Mouse (Mus musculus) layer of hippocampus, postnatal 14 days (tissue): ENCODE measurements around the gene Jmjd1c. TPM values are rescaled to one million over a fixed set of nuclear protein-coding genes. Genes with fewer than 3 reads are reported as not detected.

Source experiments
- DNase-seq, 2 experiments: peaks; one replicate each; pipeline ENCODE4 v3.0.0; 2021 to 2022; ENCODE audit warnings: low spot score in 2 of 2, mixed read lengths in 1 of 2
- total RNA-seq, 2 experiments: library from RNA; stranded (reverse); gene quantifications; 2 replicates each; pipeline ENCODE4 v1.2.3; 2021

The Jmjd1c gene
- total RNA-seq, 2 experiments from 2014 or later: 96.9 to 104 TPM

GRCm38 (mm10) chr10:67296482-67297152 is 200.7 kb downstream of the Jmjd1c start:
- DNase-seq: no peak

- no peak for DNase-seq
Measured at GRCm38 (mm10) chr10:67297175-67297855, 201.4 kb downstream of the Jmjd1c start.

GRCm38 (mm10) chr10:67298856-67299255 is 202.9 kb downstream of the Jmjd1c start:
- no peak for DNase-seq

- no peak for DNase-seq
Measured at GRCm38 (mm10) chr10:67299285-67299684, 203.4 kb downstream of the Jmjd1c start.

- DNase-seq: no peak
Measured at GRCm38 (mm10) chr10:67301046-67301445, 205.1 kb downstream of the Jmjd1c start.

GRCm38 (mm10) chr10:67302340-67302739 is 206.4 kb downstream of the Jmjd1c start:
- no peak for DNase-seq

Other genes with a start within 250 kb of the Jmjd1c start
- 10 to 100 TPM; 32.0 to 32.2 TPM for gene Reep3, start 820 bp downstream of the Jmjd1c start, total RNA-seq
- 10 to 100 TPM; 16.6 to 18.2 TPM for gene Nrbf2, start 189.2 kb downstream of the Jmjd1c start, total RNA-seq